Mouse (Mus musculus): Measurements from ENCODE around the gene Tsga10ip. TPM values are rescaled to one million over a fixed set of nuclear protein-coding genes. Genes with fewer than 3 reads are reported as not detected.
A peak's percentile ranks its signal among the peaks of the same experiment; 100 is the strongest.
"Not testable (repeated sequence)": the region's sequence is repeated elsewhere in the genome, so short reads cannot be mapped to it uniquely, and the experiment has no call there.

Gene Tsga10ip
- polyA plus RNA-seq, 1 experiment from 2014 or later = 0.14 TPM

DNA sequence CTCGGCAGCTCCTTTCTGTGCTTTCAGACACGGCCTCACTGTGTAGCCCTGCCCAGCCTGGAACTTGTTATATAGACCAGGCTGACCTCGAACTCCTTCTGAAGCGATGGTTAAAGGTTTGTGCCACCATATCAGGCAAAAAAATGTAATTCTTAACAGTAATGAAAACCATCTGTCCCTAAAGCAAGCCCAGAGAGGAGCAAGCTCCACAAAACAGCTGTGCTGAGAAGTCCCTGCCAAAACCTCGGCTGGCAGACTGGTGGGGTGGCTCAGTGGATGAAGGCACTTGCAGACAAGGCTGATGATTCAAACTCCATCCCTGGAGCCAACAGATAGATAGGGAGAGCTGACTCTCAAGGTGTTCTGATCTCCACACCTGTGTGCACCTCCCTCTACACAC lies 6.7 kb upstream of the Tsga10ip start:
- Histone ChIP-seq H3K9ac (replicated peaks) (no peak overlapping the region), H3K27ac (ENCODE audit: low read depth) (peak overlapping the region; percentile 100)
- DNase-seq = no peak

DNA sequence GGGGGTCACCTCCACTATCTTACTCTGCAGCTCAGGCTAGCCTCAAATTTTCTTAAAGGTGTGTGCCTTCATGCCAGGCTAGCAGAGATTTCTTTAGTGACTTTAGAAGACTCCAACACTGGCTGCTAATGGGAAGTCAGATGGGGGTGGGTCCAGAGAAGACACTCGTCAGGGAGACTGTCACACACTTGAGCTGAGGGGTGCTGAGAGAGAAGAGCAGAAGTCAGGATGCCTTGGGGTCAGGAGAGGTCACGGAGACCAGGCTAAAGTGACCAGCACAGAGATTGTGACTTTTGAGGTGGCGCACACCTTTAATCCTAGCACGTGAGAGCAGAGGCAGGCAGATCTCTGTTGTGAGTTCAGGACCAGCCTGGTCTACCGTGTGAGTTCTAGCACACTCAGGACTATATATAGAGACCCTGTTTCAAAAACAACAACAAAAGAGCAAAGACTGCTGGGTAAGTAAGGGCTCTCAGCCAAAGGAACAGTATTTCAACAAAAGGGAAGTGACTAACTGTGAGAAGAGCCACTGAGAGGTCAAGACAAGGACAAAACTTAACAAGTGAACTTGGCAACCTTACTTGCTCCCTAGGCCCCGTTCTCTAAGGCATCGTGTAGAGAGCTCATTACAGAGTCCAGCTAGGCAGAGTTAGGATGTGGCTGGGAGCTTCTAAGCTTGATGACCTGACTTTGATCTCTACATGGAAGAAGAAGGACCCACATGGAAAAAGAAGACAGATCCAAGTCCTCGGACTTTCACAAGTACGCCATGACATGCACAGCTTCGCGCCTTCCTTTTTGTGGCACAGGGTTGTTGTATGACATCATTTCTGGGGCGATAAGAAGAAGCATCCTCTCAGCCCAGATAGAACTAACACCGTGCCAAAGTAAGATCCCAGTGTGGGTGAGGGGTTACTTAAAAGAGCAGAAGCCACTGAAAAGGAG lies 6.0 kb upstream of the Tsga10ip start:
- no peak; the same call in 1 of the 2 replicates for ATAC-seq
- H3K4me2 ChIP-seq (ENCODE audit: low read depth, low read length) = peak overlapping the region; percentile 83
- peaks cover 21% of the 10 kb centered on the region for H3K4me1 ChIP-seq (ENCODE audit: insufficient read depth)
- peak overlapping the region; percentile 80 for H3K4me3 ChIP-seq (ENCODE audit: low read depth, low read length)
- TF ChIP-seq EP300 (IDR thresholded peaks at IDR 0.05; ENCODE audit: low read depth) = peak; percentile 42; the same call in 1 of the 2 replicates
- no peak for TF ChIP-seq CTCF (IDR thresholded peaks at IDR 0.05; ENCODE audit: low read depth)
- DNase-seq = no peak
- WGBS (ENCODE audit: insufficient replicate concordance) = 70% methylated on average over 13 of the region's 13 CpGs
- H3K9ac ChIP-seq (replicated peaks) = no peak overlapping the region
- H3K27me3 ChIP-seq (ENCODE audit: insufficient read depth, low read length) = no peaks in the 10 kb centered on the region
- H3K9me3 ChIP-seq (ENCODE audit: low read length) = no peaks in the 10 kb centered on the region
- peak overlapping the region; percentile 100 for H3K27ac ChIP-seq (ENCODE audit: low read depth)
- no peaks in the 10 kb centered on the region for H3K36me3 ChIP-seq (replicated peaks; ENCODE audit: insufficient read depth, low read length)

More for the DNA sequence above, 6.7 kb upstream of the Tsga10ip start:
- Histone ChIP-seq H3K36me3 (replicated peaks; ENCODE audit: insufficient read depth, low read length) (no peaks in the 10 kb centered on the region), H3K4me2 (ENCODE audit: low read depth, low read length) (no peak overlapping the region), H3K9me3 (ENCODE audit: low read length) (no peaks in the 10 kb centered on the region), H3K4me1 (ENCODE audit: insufficient read depth) (peaks cover 21% of the 10 kb centered on the region), H3K4me3 (ENCODE audit: low read depth, low read length) (no peak overlapping the region), H3K27me3 (ENCODE audit: insufficient read depth, low read length) (no peaks in the 10 kb centered on the region)
- TF ChIP-seq EP300 (IDR thresholded peaks at IDR 0.05; ENCODE audit: low read depth) (no peak), CTCF (IDR thresholded peaks at IDR 0.05; ENCODE audit: low read depth) (no peak)
- ATAC-seq = no peak
- WGBS (ENCODE audit: insufficient replicate concordance) = 78% methylated on average over 5 of the region's 5 CpGs

DNA sequence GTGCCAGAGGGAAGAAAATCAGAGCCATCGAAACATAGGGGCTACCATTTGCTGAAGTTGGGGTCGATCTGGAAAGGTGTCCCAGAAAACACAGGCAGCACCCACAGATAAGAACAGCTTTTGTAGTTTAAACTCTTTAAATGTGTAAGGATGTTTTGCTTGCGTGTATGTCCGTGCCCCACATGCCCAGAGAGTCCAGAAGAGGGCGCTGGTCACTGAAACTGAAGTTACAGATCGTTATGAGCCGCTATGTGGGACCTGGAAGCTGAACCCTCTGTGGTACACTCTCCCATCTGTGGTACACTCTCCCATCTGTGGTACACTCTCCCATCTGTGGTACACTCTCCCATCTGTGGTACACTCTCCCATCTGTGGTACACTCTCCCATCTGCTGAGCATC lies 4.8 kb upstream of the Tsga10ip start:
- DNase-seq = peak; percentile 83
- Histone ChIP-seq H3K4me3 (ENCODE audit: low read depth, low read length) (peak overlapping the region; percentile 80), H3K4me2 (ENCODE audit: low read depth, low read length) (peak overlapping the region; percentile 83), H3K27ac (ENCODE audit: low read depth) (peak overlapping the region; percentile 100), H3K4me1 (ENCODE audit: insufficient read depth) (peaks cover 21% of the 10 kb centered on the region), H3K36me3 (replicated peaks; ENCODE audit: insufficient read depth, low read length) (no peaks in the 10 kb centered on the region), H3K9ac (replicated peaks) (peak overlapping the region; percentile 94), H3K27me3 (ENCODE audit: insufficient read depth, low read length) (no peaks in the 10 kb centered on the region), H3K9me3 (ENCODE audit: low read length) (no peaks in the 10 kb centered on the region)
- TF ChIP-seq EP300 (IDR thresholded peaks at IDR 0.05; ENCODE audit: low read depth) (0 out of 2 replicates have a peak, but pooled peaks have one; percentile 20), CTCF (IDR thresholded peaks at IDR 0.05; ENCODE audit: low read depth) (peak; percentile 89)
- WGBS (ENCODE audit: insufficient replicate concordance) = 7% methylated on average over 7 of the region's 7 CpGs
- ATAC-seq = peak; percentile 78

DNA sequence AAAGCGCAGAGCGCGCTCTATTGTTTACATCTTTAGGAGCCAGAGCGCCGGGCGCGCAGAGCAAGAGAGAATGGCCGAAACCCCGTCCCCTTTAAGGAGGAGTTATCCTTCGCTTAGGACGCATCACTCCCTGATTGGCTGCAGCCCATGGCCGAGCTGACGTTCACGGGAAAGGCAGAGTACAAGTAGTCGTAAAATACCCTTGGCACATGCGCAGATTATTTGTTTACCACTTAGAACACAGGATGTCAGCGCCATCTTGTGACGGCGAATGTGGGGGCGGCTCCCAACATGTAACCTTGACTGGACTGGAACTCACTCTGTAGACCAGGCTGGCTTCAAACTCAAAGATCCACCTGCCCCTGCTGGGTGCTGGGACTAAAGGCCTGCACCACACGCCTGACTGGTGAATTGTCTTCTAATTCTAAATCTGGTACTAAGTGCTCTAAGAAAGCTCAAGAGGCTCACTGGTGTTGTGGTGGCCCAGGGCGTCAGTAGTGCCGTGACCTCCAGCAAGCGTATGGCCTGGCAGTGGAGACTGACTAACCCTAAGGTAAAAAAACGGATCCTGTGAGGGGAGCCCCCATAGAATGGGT lies 4.3 kb upstream of the Tsga10ip start:
- ATAC-seq (peak; percentile 83), DNase-seq (peak; percentile 76)
- Histone ChIP-seq H3K4me2 (ENCODE audit: low read depth, low read length) (peak overlapping the region; percentile 83), H3K4me1 (ENCODE audit: insufficient read depth) (peaks cover 21% of the 10 kb centered on the region), H3K9ac (replicated peaks) (peak overlapping the region; percentile 94), H3K4me3 (ENCODE audit: low read depth, low read length) (peak overlapping the region; percentile 80), H3K27ac (ENCODE audit: low read depth) (peak overlapping the region; percentile 100)
- not testable (repeated sequence) for H3K36me3 ChIP-seq (replicated peaks; ENCODE audit: insufficient read depth, low read length); H3K9me3 ChIP-seq (ENCODE audit: low read length); H3K27me3 ChIP-seq (ENCODE audit: insufficient read depth, low read length)
- peak; percentile 35 for TF ChIP-seq CTCF (IDR thresholded peaks at IDR 0.05; ENCODE audit: low read depth)
- 15% methylated on average over 22 of the region's 25 CpGs for WGBS (ENCODE audit: insufficient replicate concordance)

DNA sequence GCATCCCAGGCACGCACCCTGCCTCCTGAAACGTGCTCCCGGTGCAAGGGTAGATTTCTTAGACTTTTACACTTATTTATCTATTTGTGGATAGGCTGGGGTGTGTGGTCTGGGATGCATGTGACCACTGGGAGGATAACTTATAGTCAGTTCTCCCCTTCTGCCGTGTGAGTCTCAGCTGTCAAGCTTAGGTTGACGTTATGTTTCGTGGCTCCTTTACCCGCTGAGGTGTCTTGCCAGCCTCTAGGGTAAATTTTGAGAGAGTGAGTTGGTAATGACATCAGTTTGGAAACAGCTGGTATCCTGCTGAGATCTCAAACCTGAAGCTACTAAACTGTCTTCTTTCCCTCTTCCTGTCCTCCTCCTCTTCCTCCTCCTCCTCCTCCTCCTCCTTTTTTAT lies 3.6 kb upstream of the Tsga10ip start:
- Histone ChIP-seq H3K27ac (ENCODE audit: low read depth) (peak overlapping the region; percentile 87), H3K9ac (replicated peaks) (peak overlapping the region; percentile 68), H3K27me3 (ENCODE audit: insufficient read depth, low read length) (no peaks in the 10 kb centered on the region), H3K4me1 (ENCODE audit: insufficient read depth) (peaks cover 21% of the 10 kb centered on the region), H3K4me3 (ENCODE audit: low read depth, low read length) (peak overlapping the region; percentile 48), H3K36me3 (replicated peaks; ENCODE audit: insufficient read depth, low read length) (no peaks in the 10 kb centered on the region), H3K4me2 (ENCODE audit: low read depth, low read length) (peak overlapping the region; percentile 66), H3K9me3 (ENCODE audit: low read length) (no peaks in the 10 kb centered on the region)
- no peak for ATAC-seq
- no peak for DNase-seq
- 22% methylated on average over 7 of the region's 7 CpGs for WGBS (ENCODE audit: insufficient replicate concordance)
- TF ChIP-seq CTCF (IDR thresholded peaks at IDR 0.05; ENCODE audit: low read depth) (no peak), EP300 (IDR thresholded peaks at IDR 0.05; ENCODE audit: low read depth) (no peak)

DNA sequence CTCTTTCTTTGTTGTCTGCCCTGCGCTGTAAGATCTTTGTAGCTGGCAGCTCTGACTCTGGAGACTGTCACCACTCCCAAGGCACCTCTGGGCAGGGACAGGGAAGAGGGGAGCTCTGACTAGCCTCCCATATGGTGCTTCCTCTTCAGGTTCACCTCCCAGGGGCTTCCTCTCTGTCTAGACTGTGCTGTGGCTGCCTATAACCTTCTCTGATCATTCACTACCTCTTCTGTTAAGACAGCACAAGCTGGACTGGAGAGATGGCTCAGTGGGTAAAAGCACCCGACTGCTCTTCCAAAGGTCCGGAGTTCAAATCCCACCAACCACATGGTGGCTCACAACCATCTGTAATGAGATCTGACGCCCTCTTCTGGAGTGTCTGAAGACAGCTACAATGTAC lies 1.3 kb downstream of the Tsga10ip start:
- H3K27ac ChIP-seq (ENCODE audit: low read depth); H3K9ac ChIP-seq (replicated peaks); DNase-seq; H3K27me3 ChIP-seq (ENCODE audit: insufficient read depth, low read length); H3K4me2 ChIP-seq (ENCODE audit: low read depth, low read length); H3K9me3 ChIP-seq (ENCODE audit: low read length); H3K36me3 ChIP-seq (replicated peaks; ENCODE audit: insufficient read depth, low read length); ATAC-seq; H3K4me3 ChIP-seq (ENCODE audit: low read depth, low read length); H3K4me1 ChIP-seq (ENCODE audit: insufficient read depth): not testable (repeated sequence)
- WGBS (ENCODE audit: insufficient replicate concordance) = 76% methylated on average over 4 of the region's 4 CpGs

All from liver, postnatal 0 days (tissue).